Mouse (Mus musculus) C2C12 (cell line): ENCODE measurements around the gene Robo1.

Source experiments
- CEBPB ChIP-seq: IDR thresholded peaks from one replicate; pipeline ENCODE4 v1.6.1; 2011; ENCODE audit warnings: low read depth, mild to moderate bottlenecking, control low read depth, moderate library complexity
- CTCF ChIP-seq: IDR thresholded peaks from one replicate; pipeline ENCODE4 v1.5.1; 2011; ENCODE audit not compliant: control insufficient read depth, insufficient read depth, insufficient read length
- FOSL1 ChIP-seq: IDR thresholded peaks from one replicate; pipeline ENCODE4 v1.8.0; 2011; ENCODE audit warnings: mild to moderate bottlenecking, low read length; ENCODE audit not compliant: poor library complexity, insufficient read depth, severe bottlenecking
- MAX ChIP-seq: IDR thresholded peaks from one replicate; pipeline ENCODE4 v1.6.1; 2011; ENCODE audit warnings: mild to moderate bottlenecking, control low read depth
- MYOD1 ChIP-seq: IDR thresholded peaks from one replicate; pipeline ENCODE4 v1.6.1; 2011; ENCODE audit warnings: low read depth; ENCODE audit not compliant: control insufficient read depth, insufficient read length
- MYOG ChIP-seq: IDR thresholded peaks from one replicate; pipeline ENCODE4 v1.6.1; 2011; ENCODE audit not compliant: control insufficient read depth, insufficient read length; ENCODE audit errors: extremely low read depth
- USF1 ChIP-seq: IDR thresholded peaks from one replicate; pipeline ENCODE4 v1.6.1; 2011; ENCODE audit warnings: low read depth, mild to moderate bottlenecking, control low read depth, moderate library complexity

GRCm38 (mm10) chr16:72411669-72412270, 103.7 kb downstream of the Robo1 start:
- TF ChIP-seq CTCF (no peak), MAX (no peak), CEBPB (no peak), MYOG (no peak), FOSL1 (no peak), MYOD1 (no peak), USF1 (no peak)
